Mouse (Mus musculus) megakaryocyte progenitor cell, adult 5-6 weeks (primary cell): ENCODE measurements around the gene Arhgef3. TPM values are rescaled to one million over a fixed set of nuclear protein-coding genes. Genes with fewer than 3 reads are reported as not detected.

Experiments
- ATAC-seq: replicated peaks from 2 replicates; pipeline ENCODE4 v1.8.0; 2016; ENCODE audit warnings: mild to moderate bottlenecking, moderate TSS enrichment, inconsistent platforms; ENCODE audit not compliant: poor library complexity
- total RNA-seq, 2 experiments: library from RNA; stranded (forward) in 1 of 2; stranded (reverse) in 1 of 2; fragments of 157-497, 149-512 nt in 1 of 2; fragments of 200-1000 nt in 1 of 2; gene quantifications; 2 replicates each; pipeline versions ENCODE4 v1.2.3 to v1.2.4; 2015 to 2017

Arhgef3 gene
- total RNA-seq, 2 experiments from 2014 or later, result 13.8 to 15.5 TPM

DNA sequence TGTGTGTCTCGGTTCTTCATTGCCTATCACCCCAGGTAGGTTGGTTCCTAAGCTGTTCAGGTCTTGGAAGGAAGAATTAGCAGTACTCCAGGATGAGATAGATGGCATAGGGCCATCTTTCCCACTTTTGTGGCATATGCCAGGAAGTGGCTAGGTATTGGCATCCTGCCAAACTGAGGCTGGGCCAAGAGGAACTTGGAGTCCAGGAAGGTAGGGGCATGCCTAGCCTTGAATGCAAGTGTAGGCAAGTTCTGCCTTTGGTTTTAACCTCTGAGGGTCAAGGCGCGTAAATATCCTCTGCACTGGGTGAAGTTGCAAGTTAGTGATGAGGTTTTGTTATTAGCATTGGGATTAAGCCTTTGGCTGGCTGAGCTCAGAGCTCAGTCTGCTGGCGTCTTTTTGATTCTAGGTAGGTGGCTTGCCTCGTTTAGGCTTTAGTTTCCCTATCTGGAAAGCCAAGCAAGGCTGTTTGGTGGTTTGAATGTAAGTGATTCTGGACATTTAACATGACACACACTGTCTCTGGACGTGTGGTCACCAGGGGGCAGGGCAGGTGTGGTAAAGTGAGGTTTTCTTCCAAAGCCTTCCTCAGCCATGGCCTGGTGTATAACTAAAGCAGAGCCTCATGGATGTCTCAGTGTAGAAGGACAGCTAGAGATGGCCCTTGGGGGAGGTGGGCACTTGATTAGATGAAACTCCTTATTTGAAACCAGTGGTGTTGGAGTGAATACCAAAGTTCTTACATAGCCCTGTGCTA, 5.8 kb upstream of the Arhgef3 start:
- peak; percentile 34; the same call in 1 of the 2 replicates for ATAC-seq

DNA sequence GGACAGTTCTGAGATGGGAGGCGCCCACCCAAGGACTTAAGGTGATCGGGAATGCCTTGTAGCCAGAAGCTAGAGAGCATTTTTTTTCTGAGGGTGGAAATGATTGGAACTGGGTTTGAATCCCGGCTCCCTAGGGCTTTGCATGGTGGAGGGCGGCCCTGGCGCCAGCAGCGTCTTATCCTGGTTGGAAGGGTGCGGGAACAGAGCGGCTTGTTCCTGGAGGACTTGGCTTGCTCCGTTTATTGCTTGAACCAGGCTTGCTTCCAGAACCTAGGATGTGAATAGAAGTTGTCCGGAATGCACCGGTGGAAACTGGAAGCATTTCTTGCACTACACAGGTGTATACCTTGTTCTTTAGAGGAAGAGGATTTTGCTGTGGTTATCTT, 569 bp downstream of the Arhgef3 start:
- ATAC-seq, result no peak

DNA sequence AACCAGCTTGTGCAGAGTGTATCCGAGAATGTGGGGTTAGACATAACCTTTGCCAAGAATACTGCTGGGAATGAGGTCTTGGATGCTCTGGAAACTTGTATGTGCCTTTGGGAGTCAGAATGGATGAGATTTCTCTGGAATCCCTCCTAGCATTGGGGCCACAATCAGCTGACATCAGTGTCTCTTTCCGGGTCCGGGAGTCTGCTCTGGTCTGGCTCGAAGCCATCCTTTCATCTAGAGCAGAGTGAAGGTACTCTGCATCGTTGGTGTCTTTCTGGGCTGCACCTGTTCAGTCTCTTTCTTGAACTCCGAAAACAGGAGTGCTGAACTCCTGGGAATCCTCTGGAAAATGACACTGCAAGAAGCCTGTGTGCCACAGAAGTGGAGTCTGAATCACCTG, 1.3 kb downstream of the Arhgef3 start:
- no peak for ATAC-seq

DNA sequence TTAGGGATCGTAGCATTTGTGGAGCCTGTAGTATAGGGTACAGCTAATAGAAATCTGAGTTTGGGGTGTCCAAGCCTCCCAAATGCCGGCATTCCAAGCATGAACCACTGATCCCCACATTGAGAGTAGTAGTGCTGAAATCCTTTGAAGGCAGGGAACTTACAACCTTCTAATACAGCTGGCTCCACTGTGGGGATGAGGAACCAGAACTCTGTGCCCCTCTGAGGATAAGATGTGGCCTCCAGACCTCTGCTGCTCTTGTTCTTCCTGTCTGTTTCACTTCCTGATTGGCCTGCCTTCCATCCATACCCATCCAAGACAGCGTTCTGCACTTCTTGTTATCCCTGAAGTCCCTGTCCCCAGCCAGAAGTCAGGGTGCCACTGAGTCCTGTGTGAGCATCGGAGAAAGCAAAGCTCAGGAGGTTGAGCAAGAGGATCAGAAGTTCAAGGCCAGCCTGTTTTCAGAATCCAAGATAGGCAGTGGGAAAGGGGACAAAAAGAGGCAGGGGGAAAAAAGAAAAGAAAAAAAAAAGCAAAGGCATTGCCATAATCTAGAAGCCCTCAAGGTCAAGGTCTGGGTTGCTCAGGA, 2.0 kb downstream of the Arhgef3 start:
- ATAC-seq, result peak; percentile 59

DNA sequence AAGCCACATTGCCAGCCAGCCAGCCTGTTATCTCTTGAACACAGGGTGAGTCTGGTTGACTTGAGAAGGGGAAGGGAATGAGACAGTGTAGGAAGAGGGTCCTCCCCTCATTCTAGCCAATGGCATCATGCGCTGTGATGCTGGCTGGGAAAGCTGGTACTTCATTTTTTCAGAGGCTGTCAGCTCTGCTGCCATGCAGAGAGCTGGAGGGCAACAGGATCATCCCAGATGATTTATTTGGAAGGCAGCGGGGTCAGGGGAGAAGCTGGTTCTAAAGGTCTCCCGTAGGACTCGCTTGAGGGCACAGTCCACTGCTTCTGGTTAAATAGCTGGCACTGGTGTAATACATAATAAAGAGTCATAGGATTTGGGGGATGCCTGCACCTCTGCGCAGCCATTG, 3.8 kb downstream of the Arhgef3 start:
- ATAC-seq, result no peak

DNA sequence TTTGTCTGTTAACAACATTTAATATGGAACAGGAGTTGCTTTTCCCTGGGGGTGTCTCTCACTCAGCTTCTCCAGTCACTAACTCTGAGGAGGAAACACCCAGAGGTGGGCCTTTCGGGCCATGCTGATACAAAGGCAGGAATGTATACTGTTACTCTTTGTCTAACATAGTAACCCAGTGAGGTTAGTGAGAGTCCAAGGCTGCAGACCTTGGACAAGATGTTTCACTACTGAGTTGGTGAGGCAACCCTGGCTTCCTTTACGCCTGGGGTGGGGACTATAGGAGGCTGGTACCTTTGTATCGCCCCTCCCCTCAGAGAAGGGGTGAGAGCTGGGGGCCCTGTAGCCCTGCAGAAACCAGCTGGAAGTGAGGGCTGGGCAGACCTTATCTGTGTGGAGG, 7.9 kb downstream of the Arhgef3 start:
- no peak for ATAC-seq

DNA sequence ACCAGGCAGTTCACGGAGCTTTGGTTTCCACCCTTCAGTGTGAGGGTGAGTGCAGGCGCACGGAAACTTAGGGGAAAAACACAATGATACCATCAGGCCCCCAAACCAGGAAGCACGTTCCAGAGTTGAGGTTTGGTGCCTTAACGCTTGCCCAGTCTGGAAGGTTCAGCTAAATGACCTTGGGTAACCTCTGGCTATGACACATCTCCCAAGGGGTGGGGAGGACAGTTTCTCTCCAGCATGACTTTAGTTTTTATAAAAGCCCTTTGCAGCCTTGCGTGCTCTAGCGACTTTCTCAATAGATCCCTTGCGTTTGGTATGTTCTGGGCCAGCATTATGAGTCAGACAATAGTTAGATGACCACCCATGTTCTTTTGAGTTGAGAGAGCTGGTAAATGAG, 8.8 kb downstream of the Arhgef3 start:
- ATAC-seq, result peak; percentile 79

DNA sequence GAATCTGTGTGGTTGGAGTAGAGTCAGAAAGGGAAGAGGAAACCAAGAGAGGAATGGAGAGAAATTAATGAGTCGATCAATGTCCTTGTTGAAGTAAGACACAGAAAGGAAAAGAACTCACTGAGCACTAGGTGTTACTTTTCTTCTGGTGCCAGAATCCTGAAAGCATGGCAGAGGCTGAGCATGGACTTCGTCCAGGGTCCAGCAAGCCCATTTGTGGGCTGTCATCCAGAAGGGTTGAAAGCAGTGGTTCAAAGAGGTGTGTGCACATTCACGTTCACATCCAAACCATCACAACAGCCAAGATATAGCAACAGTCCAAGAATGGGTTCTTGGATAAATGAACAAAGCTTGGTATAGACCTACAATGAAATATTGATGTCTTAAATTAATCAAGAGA, 15.3 kb downstream of the Arhgef3 start:
- no peak for ATAC-seq

DNA sequence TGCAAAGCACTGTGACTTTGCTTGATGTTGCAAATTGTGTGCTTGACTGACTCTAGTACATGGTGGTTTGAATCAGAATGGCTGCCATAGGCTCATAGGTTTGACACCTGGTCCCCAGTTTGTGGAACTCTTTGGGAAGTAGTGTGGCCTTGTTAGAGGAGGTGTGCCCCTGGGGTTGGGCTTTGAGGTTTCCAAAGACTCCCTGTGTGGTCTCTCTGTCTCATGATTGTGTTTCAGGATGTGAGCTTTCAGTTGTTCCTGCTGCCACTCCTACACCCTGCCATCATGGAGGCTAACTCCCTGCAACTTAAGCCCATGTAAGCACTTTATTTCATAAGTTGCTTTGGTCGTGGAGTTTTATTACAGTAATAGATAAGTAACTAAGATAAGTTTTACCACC, 16.0 kb downstream of the Arhgef3 start:
- ATAC-seq, result no peak

DNA sequence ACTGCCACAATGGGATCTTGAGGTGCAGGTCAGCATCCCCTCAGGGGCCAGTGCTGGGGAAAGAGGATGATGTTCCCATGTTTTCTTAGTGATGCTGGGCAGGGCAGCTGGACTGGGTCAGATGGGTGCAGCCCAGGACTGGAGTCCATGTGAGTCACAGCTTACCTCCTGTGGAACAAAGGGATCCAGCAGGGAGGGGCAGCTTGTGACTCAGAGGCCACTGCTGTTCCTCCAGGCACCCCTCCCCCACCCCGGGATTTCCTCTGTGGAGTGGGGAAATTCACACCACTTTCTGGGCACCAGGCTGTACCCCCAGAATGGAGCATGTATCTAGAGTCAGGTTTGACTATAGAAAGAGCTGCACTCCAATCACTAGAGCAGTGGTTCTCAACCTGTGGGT, 16.8 kb downstream of the Arhgef3 start:
- ATAC-seq, result no peak

DNA sequence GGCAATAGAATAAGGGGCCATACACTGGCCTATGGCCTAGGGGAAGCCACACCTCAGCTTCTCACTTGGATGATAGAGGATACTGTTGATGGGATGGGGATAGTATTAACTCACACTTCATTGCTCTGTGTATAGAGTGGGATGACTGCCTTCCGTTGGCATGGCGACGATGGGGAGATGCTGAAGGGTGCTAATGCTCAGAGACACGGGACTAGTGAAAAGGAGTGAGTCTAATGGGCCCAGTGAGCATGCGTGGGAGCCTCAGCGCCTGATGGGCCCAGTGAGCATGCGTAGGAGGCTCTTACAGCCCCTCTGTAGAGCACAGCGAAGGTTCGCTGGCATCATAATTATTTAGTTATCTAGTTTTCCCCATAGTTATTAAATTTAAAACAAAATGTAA, 24.2 kb downstream of the Arhgef3 start:
- ATAC-seq, result no peak

DNA sequence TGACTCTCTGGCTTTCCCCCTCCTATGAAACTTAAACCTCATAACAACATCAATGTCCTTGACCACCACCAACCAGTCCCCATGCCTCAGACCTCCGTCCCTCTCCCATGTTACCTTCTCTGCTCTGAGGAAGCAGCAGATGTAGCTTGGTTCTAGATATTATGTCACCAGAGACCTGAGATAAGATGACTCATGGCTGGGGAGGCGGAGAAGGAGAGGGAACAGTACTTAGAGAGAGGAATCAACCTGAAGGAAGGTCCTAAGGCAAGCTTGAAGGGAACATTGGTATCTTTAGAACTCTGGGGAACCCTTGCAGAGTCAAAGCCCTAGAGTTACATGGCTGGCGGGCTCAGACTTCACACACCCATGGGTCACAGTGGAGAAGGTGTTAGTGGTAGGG, 25.3 kb downstream of the Arhgef3 start:
- ATAC-seq, result no peak

DNA sequence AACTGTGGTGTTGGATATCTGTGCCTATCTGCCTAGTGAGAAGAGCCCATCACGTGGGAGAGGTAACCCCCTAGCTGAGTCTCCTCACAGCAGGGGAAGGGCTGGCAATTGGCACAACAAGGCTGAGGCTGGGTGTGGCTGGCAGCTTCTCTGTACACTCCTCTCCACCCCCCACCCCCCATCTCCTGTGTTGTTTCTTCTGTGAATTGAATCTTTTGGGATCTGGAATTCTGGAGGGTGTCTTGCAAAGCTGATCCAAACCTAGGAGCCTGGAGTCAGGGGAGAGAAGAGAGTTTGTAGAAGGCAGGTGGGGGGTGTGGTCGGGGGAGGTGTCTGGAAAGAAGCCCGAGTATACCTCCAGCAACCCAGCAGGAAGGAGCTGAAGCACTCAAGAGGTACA, 26.8 kb downstream of the Arhgef3 start:
- no peak for ATAC-seq

DNA sequence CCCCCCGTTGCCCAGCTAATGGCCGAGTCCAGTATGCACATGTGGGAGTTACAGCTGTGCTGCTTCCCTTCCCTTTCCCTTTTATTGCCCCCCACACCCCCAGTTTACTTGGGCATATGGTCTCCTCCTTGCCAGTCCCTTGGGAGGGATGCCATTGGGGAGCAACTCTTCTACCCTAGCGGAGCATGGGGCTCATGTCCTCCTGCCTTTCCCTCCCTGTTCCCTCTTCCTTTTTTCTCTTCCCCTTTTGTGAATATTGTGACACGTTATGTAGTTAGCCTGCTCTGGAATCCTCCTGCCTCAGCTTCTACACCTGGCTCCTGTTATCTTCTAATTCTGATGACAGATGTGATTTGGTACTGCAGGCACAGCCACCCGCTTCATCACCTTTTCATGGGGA, 28.0 kb downstream of the Arhgef3 start:
- ATAC-seq, result peak; percentile 52

DNA sequence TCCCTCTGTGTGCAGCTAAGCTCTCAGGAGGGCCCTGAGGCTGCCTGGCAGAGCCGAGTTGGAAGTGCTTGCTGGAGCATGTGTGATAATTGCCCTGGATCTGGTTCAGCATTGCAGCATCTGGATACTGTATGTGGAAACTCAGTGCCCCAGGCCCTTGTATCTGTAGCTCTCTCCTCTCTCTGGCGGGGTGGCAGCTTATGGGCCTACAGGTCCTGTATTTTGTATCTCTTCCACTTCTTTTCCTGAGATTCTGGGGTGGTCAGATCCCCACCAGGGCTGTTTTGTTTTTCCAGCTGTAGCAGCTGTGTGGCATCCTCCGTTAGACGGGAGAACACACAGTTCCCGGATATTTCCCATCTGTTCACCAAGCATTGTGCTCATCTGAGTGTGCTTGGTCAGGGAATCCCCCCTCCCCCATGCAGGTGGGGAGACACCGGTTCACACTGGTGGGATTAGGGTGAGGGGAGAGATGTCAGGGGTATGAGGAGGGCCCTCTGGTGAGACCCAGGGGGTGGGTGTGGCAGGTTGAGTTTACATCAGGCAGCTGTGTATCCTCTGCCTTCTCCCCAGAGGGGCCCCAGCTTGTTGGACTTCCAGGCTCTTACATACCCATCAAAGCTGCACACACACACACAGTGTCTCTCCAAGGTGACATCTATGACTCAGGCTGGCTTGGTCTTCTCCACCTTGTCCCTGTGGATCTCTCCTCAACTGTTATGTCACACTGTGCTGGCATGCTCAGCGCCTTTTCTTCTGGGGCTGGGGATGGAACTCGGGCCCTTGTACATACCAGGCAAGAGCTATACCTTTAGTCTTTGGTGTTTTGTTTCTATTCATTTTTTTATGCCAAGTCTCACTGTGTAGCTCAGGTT, 30.7 kb downstream of the Arhgef3 start:
- ATAC-seq, result no peak

DNA sequence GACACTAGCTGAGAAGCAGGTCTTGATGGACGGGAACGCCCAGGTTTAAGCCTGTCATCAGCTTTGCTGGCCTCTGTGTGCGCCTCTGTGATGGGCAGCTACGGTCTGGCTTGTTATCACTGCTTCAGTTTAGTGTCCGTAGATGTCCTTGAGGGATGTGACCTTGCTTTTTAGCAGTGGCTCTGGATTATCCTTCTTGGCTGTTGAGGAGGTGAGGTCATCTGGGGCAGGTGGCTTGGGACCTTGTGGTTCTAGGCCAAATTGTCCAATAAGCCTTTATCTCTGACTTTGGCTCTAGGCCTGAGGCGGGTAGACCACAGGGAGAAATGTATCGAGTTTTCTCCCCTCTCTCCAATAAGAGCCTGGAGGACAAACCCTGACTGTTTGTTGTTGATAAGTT, 33.0 kb downstream of the Arhgef3 start:
- no peak for ATAC-seq

DNA sequence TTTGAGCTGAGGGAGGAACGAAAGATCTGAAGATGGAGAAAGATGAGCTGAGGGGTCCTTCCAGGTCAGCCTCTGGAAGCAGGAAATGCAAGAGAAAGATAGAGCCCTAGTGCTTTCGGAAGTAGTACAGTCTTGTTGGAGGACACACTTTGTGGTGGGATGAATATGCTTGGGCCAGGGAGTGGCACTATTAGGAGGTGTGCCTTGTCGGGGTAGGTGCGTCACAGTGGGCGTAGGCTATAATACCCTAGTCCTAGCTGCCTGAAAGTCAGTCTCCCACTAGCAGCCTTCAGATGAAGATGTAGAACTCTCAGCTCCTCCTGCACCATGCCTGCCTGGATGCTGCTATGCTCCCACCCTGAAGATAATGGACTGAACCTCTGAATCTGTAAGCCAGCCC, 34.7 kb downstream of the Arhgef3 start:
- ATAC-seq, result no peak

DNA sequence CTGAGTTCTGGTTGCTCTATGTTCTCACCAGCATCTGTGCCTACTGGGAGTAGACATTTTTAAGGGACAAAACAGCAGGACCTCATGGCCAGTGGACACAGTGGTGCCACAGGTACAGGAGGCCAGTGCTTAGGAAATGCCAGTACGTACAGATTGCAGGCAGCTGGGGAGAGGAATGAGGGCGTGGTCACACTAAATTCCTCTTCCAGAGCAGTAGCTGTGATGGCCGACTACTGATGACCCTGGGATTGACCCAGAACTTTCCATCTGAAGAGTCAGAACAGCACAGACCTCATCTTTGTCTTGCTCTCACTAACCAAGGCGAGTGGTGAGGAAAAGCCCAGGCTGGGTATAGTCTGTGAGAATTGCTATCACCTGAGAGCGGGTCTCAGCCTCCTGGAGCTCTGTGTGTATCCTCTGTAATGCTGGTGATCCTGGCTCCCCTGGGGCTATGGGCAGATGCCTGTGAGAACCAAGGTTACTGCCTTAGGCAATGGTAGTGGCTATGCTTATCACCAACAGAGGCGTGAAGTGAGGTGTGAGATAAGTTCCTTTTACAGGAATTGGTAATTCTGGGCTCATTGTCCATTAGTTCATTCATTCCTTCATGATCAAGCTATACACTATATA, 35.4 kb downstream of the Arhgef3 start:
- no peak for ATAC-seq

DNA sequence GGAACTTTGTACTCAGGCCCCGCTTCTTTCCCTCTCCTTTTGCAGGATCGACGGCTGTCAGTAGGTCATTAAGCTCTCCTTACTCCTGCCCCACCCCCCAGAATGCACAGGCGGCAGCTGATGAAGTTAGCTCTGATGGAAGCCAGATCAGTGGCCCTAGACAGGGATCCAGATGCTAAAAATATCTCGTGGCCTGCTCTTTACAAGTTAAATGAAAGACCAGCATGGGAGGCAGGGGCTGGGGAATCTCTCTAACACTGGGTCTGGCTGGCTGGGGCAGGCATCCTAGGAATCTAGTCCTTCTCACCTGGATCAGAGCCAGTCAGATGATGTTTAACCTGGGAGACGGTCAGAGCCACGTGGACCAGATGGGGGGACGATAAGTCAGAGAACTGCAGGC, 36.7 kb downstream of the Arhgef3 start:
- ATAC-seq, result no peak

DNA sequence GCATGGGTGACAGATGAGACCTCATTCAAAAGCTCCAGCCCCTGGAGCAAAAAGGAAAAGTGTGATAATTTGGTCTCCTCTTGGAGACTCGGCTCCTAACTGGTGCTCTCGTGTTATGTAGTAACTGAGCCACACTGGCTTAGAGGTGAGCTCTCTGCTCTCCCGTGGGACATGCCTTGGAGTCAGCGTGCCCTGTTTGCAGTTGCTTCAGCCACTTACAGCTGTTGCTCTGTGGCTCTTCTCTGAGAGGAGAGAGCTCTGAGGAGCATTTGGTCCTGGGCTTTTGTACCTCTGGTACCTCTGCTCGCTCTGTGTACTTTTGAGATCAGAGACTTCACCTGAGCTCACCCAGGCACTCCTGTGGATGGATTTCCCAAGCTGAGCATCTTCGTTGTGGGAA, 40.4 kb downstream of the Arhgef3 start:
- no peak for ATAC-seq

DNA sequence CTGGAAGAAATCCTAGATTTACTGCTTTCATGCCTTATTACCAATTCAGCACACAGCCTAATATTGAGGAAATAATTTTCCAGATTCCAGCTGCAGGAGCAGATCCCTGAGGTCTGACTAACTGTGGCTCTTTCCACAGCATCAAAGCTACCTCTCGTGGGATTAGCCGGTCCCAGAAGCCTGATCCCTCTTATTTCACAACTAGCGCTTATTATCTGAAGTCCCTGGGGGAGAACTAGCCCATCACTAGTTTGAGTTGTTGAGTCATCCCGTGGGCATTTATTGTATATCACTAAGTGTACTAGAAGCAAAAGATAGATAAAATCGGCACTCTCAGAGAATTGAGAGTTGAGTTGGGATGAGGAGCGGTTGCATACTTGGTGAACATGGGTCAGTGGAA, 41.3 kb downstream of the Arhgef3 start:
- ATAC-seq, result no peak

DNA sequence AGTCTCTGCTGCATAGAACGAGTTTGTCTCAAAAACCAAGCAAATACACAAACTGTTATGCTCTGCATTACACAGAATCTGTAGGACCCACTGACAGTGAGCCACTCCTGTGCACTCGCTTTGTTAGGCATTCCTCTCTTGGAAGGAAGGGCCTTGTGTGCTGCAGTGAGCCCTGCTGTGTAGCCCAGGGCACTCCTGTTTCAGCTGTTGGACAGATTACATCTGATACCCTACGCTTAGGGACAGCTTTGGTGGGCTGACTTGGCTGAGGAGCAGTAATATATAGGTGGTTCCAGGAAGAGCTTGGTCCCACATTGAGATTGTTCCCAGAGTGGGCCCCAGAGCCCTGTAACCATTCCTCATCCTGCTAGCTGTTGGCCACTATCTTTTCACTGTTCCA, 43.4 kb downstream of the Arhgef3 start:
- ATAC-seq, result no peak
